In the genomic region with DNA sequence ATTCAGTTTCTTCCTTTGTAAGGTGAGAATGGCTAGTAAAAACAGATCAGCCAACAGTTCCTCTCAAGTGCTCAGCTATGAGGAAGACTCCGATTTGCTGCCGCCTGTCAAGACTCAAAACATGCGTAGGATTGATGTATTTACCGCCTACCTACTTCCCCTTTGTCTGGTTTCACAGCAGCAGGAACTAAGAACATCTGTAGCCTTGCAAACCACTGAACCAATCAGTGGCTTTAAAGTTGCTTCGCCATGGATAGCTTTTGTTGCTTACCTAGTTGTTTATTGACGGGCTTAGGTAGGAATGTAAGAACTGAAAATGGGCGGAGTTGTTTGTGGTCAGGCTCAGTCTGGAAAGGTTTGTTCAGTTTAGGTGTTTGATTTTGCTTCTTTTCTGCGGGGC, we compare ENCODE assay signal across 11 mouse cellular contexts. TPM values are rescaled to one million over a fixed set of nuclear protein-coding genes. Genes with fewer than 3 reads are reported as not detected.
DNase-seq lines count a peak whose midpoint lies in the region; ATAC-seq and TF ChIP-seq lines count a peak whose summit lies in the region.
"Had no signal": no experiment of that assay in that cellular context is flagged by ENCODE, and none has a peak within 500 bp of the region (broad histone marks: within the 10 kb centered on the region; RNA-seq: fewer than 3 reads in every experiment).

No protein-coding gene starts in this region.

- TF ChIP-seq RAD21 in CH12.LX (IDR thresholded peaks at IDR 0.05; ENCODE audit: low read depth, low read length), result no peak

- no peaks in the 10 kb centered on the region for H3K9me3 ChIP-seq in CH12.LX (replicated peaks; ENCODE audit: low read length)
- H3K9me3 ChIP-seq: embryonic facial prominence, embryonic 15.5 days; liver, embryonic 15.5 days had no signal

- peak; percentile 96 for TF ChIP-seq EP300 in CH12.LX (IDR thresholded peaks at IDR 0.05; ENCODE audit: low read length)

- H3K36me3 ChIP-seq in CH12.LX (replicated peaks in 1 of 2; ENCODE audit: control insufficient read depth in 1 of 2, insufficient read depth in 1 of 2, low read length in 1 of 2), result no peaks in the 10 kb centered on the region
- H3K36me3 ChIP-seq: embryonic facial prominence, embryonic 15.5 days; liver, embryonic 15.5 days had no signal

- in situ Hi-C loops in CH12.LX (cut with MboI; ENCODE audit: low pct_ligation_motif_present, low pct_unique_long_range_greater_than_20kb, low sequenced_read_pairs), result loop anchor here (25.0 kb wide), 1 partner anchor 114 kb away; no protein-coding TSS in a partner anchor

- no peak for TF ChIP-seq CTCF in CH12.LX (conservative IDR thresholded peaks at IDR 0.05 in 1 of 2, IDR thresholded peaks at IDR 0.05 in 1 of 2; ENCODE audit: low read depth in 2 of 2, low read length in 2 of 2)
- no peak for TF ChIP-seq CTCF in cerebellum, adult 2 months (IDR thresholded peaks at IDR 0.05; ENCODE audit: borderline replicate concordance, insufficient read depth, low read depth, low read length)

- WGBS in cerebellum, adult 2 months, result 93% methylated on average over 8 of the region's 8 CpGs

- TF ChIP-seq POLR2A in CH12.LX (IDR thresholded peaks at IDR 0.05; ENCODE audit: low read depth, low read length), result no peak; the same call in 1 of the 2 replicates
- no peak for TF ChIP-seq POLR2A in cerebellum, adult 2 months (IDR thresholded peaks at IDR 0.05; ENCODE audit: borderline replicate concordance, insufficient read depth, low read length)

- no peaks in the 10 kb centered on the region for H3K27me3 ChIP-seq in CH12.LX (replicated peaks)
- no peaks in the 10 kb centered on the region for H3K27me3 ChIP-seq in cerebellum, adult 2 months (ENCODE audit: control insufficient read depth, insufficient read depth, low read length)
- H3K27me3 ChIP-seq: embryonic facial prominence, embryonic 15.5 days; liver, embryonic 15.5 days had no signal

- peak overlapping the region; percentile 71 for H3K27ac ChIP-seq in CH12.LX (ENCODE audit: insufficient read depth, low read depth)
- H3K27ac ChIP-seq in cerebellum, adult 2 months (ENCODE audit: insufficient read depth, low read length), result no peak overlapping the region
- H3K27ac ChIP-seq: embryonic facial prominence, embryonic 15.5 days; liver, embryonic 15.5 days had no signal

- DNase-seq in layer of hippocampus, adult 9-11 months, result peak; percentile 65
- no peak for DNase-seq in layer of hippocampus, postnatal 36 days
- DNase-seq in CH12.LX (ENCODE audit: extremely low read depth) (peak; percentile 95), adipocyte (ENCODE audit: low spot score) (no peak)
- DNase-seq in spleen, postnatal 36 days (ENCODE audit: low spot score in 2 of 2), result peak; percentile 86 to 87
- DNase-seq in c-Kit-positive CD71-positive TER-119-positive erythroid progenitor cells, embryonic 14.5 days (ENCODE audit: low spot score), result no peak
- DNase-seq in cerebellum, adult 2 months, result no peak
- DNase-seq: heart, postnatal 4 days had no signal

- H3K4me1 ChIP-seq in CH12.LX (ENCODE audit: control insufficient read depth in 1 of 2, insufficient read depth in 2 of 2), result peaks cover 12 to 31% of the 10 kb centered on the region in 2 experiments
- peaks cover 6% of the 10 kb centered on the region for H3K4me1 ChIP-seq in cerebellum, adult 2 months (ENCODE audit: control insufficient read depth, insufficient read depth, low read length)
- H3K4me1 ChIP-seq: embryonic facial prominence, embryonic 15.5 days; liver, embryonic 15.5 days had no signal

- peak overlapping the region; percentile 79 for H3K4me2 ChIP-seq in CH12.LX (ENCODE audit: insufficient read depth, low read depth, poor library complexity, severe bottlenecking)
- H3K4me2 ChIP-seq: embryonic facial prominence, embryonic 15.5 days; liver, embryonic 15.5 days had no signal

- ATAC-seq in inflammation-experienced regulatory T-cells, adult 6 months, result peak; percentile 98

- H3K4me3 ChIP-seq in CH12.LX (replicated peaks in 1 of 3; ENCODE audit: low read depth in 2 of 3, low read length in 2 of 3, poor library complexity in 1 of 3), result peak overlapping the region in 2 of 3 experiments; percentile 29 to 41
- no peak overlapping the region for H3K4me3 ChIP-seq in cerebellum, adult 2 months (replicated peaks; ENCODE audit: insufficient read depth, low read depth, low read length)
- H3K4me3 ChIP-seq: embryonic facial prominence, embryonic 15.5 days; liver, embryonic 15.5 days had no signal

- H3K9ac ChIP-seq in CH12.LX (ENCODE audit: insufficient read depth, low read depth), result peak overlapping the region; percentile 70
- H3K9ac ChIP-seq: embryonic facial prominence, embryonic 15.5 days; liver, embryonic 15.5 days had no signal

- H3K79me2 ChIP-seq in CH12.LX (replicated peaks; ENCODE audit: control insufficient read depth, extremely low read depth, insufficient read depth, poor library complexity, severe bottlenecking), result 0 out of 2 replicates have a peak, but pooled peaks cover 2% of the 10 kb centered on the region

- dilution Hi-C loops in CH12.LX (cut with MboI; ENCODE audit: extremely low pct_ligation_motif_present, extremely low pct_unique_long_range_greater_than_20kb, low sequenced_read_pairs), result no loop called here

TF ChIP-seq in CH12.LX, 34 proteins besides CTCF, POLR2A, EP300 and RAD21:
- TF ChIP-seq SMC3 (IDR thresholded peaks at IDR 0.05; ENCODE audit: low read depth, low read length), result no peak
- TF ChIP-seq HCFC1 (IDR thresholded peaks at IDR 0.05; ENCODE audit: low read depth, low read length), result peak; percentile 36; the same call in 1 of the 2 replicates
- peak; percentile 92 for TF ChIP-seq IRF4 (IDR thresholded peaks at IDR 0.05; ENCODE audit: low read depth, low read length)
- TF ChIP-seq POLR2AphosphoS2 (IDR thresholded peaks at IDR 0.05; ENCODE audit: low read depth, low read length), result no peak
- no peak for TF ChIP-seq KAT2A (IDR thresholded peaks at IDR 0.05; ENCODE audit: insufficient replicate concordance, low read length)
- TF ChIP-seq MAZ (IDR thresholded peaks at IDR 0.05; ENCODE audit: low read depth, low read length), result no peak
- TF ChIP-seq PAX5 (IDR thresholded peaks at IDR 0.05; ENCODE audit: low read length), result no peak
- peak; percentile 80; the same call in 1 of the 2 replicates for TF ChIP-seq MAX (IDR thresholded peaks at IDR 0.05; ENCODE audit: low read length)
- peak; percentile 11; the same call in 1 of the 2 replicates for TF ChIP-seq MXI1 (IDR thresholded peaks at IDR 0.05; ENCODE audit: low read depth, low read length)
- TF ChIP-seq JUN (IDR thresholded peaks at IDR 0.05; ENCODE audit: insufficient read depth, low read depth, low read length), result peak; percentile 60; the same call in 1 of the 2 replicates
- TF ChIP-seq NRF1 (IDR thresholded peaks at IDR 0.05; ENCODE audit: low read depth, low read length), result peak; percentile 41; the same call in 1 of the 2 replicates
- TF ChIP-seq MEF2A (IDR thresholded peaks at IDR 0.05; ENCODE audit: borderline replicate concordance, low read depth, low read length), result peak; percentile 74
- no peak for TF ChIP-seq USF2 (conservative IDR thresholded peaks at IDR 0.05; ENCODE audit: low read depth, low read length)
- TF ChIP-seq ZMIZ1 (IDR thresholded peaks at IDR 0.05; ENCODE audit: low read depth, low read length), result peak; percentile 61; the same call in 1 of the 2 replicates
- peak; percentile 71; the same call in 1 of the 2 replicates for TF ChIP-seq TBP (conservative IDR thresholded peaks at IDR 0.05; ENCODE audit: low read depth, low read length)
- peak; percentile 31; the same call in 1 of the 2 replicates for TF ChIP-seq CHD1 (IDR thresholded peaks at IDR 0.05; ENCODE audit: low read depth, low read length)
- TF ChIP-seq CHD2 (IDR thresholded peaks at IDR 0.05; ENCODE audit: low read length), result no peak; the same call in 1 of the 2 replicates
- peak; percentile 85 for TF ChIP-seq ETS1 (conservative IDR thresholded peaks at IDR 0.05; ENCODE audit: low read depth, low read length)
- peak; percentile 49; the same call in 1 of the 2 replicates for TF ChIP-seq BHLHE40 (IDR thresholded peaks at IDR 0.05; ENCODE audit: low read depth, low read length)
- peak; percentile 86 for TF ChIP-seq TCF12 (IDR thresholded peaks at IDR 0.05; ENCODE audit: low read depth, low read length)
- TF ChIP-seq ZC3H11A (IDR thresholded peaks at IDR 0.05; ENCODE audit: low read depth, low read length), result no peak
- peak; percentile 81 for TF ChIP-seq SIN3A (IDR thresholded peaks at IDR 0.05; ENCODE audit: low read length)
- TF ChIP-seq NELFE (IDR thresholded peaks at IDR 0.05; ENCODE audit: low read depth, low read length), result 0 out of 2 replicates have a peak, but pooled peaks have one; percentile 10
- peak; percentile 79 for TF ChIP-seq ELF1 (IDR thresholded peaks at IDR 0.05; ENCODE audit: low read depth, low read length)
- TF ChIP-seq JUND (conservative IDR thresholded peaks at IDR 0.05; ENCODE audit: low read depth, low read length), result peak; percentile 56; the same call in 1 of the 2 replicates
- peak; percentile 73; the same call in 1 of the 2 replicates for TF ChIP-seq MYC (IDR thresholded peaks at IDR 0.05; ENCODE audit: low read depth, low read length)
- 0 out of 2 replicates have a peak, but pooled peaks have one; percentile 54 for TF ChIP-seq RCOR1 (conservative IDR thresholded peaks at IDR 0.05; ENCODE audit: low read depth, low read length)

RNA-seq across cellular contexts. Expression of a gene that starts 11.5 kb away (rescaled TPM):
- total RNA-seq in layer of hippocampus, postnatal 36 days (2021), result 100 to 1,000 TPM; 285 to 292 TPM
- total RNA-seq in CH12.LX (2012; rRNA removed) (249 and 263 TPM in 2 replicates), CH12.LX (2014; rRNA removed) (609 and 719 TPM in 2 replicates)
- 628 and 655 TPM in 2 replicates for polyA plus RNA-seq in CH12.LX (2012; ENCODE audit: insufficient read length, low read depth)
- polyA plus RNA-seq in inflammation-experienced regulatory T-cells, adult 6 months (2017; shearing (Covaris generic)), result 1,000 to 10,000 TPM in 1 of 3 experiments, 100 to 1,000 TPM in 2; 827 to 1,261 (median 893) TPM
- 234 and 245 TPM in 2 replicates for polyA plus RNA-seq in cerebellum, adult 2 months (2012; rRNA removed)

Comparison
In these comparisons a context has a peak if more than half of its experiments do, and no peak if none do; other contexts are left out.
1. DNase-seq: peak in layer of hippocampus, adult 9-11 months (single experiment), CH12.LX (single experiment) and spleen, postnatal 36 days (2 of 2); none in layer of hippocampus, postnatal 36 days (0 of 2), c-Kit-positive CD71-positive TER-119-positive erythroid progenitor cells, embryonic 14.5 days (single experiment), cerebellum, adult 2 months (0 of 2) and adipocyte (single experiment).